Mouse (Mus musculus): ENCODE results near the gene Abca6. TPM values are rescaled to one million over a fixed set of nuclear protein-coding genes. Genes with fewer than 3 reads are reported as not detected.

Abca6 gene
- polyA plus RNA-seq, 1 experiment from 2014 or later = 2.3 TPM

GRCm38 (mm10) chr11:110171212-110171611 lies 80.4 kb downstream of the Abca6 start:
- DNase-seq (ENCODE audit: low spot score) (no peak), ATAC-seq (no peak; the same call in 1 of the 2 replicates)
- Histone ChIP-seq H3K4me3 (ENCODE audit: low read depth, low read length) (no peak overlapping the region), H3K4me2 (replicated peaks; ENCODE audit: low read depth, low read length) (no peak overlapping the region), H3K4me1 (ENCODE audit: insufficient read depth, low read depth, low read length) (no peaks in the 10 kb centered on the region), H3K27me3 (replicated peaks; ENCODE audit: insufficient read depth, low read length) (no peaks in the 10 kb centered on the region), H3K9ac (replicated peaks; ENCODE audit: low read depth) (no peak overlapping the region), H3K9me3 (ENCODE audit: low read length) (no peaks in the 10 kb centered on the region), H3K36me3 (ENCODE audit: insufficient read depth, low read length) (no peaks in the 10 kb centered on the region), H3K27ac (ENCODE audit: low read length) (no peak overlapping the region)
- WGBS = 100% methylated on average over 3 of the region's 3 CpGs
- TF ChIP-seq CTCF (IDR thresholded peaks at IDR 0.05) (no peak), EP300 (IDR thresholded peaks at IDR 0.05) (no peak)

- H3K27ac ChIP-seq (ENCODE audit: low read length) = peak within 1 kb of the TSS; percentile 69
- peak within 1 kb of the TSS; percentile 31 for H3K4me3 ChIP-seq (ENCODE audit: low read depth, low read length)
- DNase-seq (ENCODE audit: low spot score) (peak; percentile 71), ATAC-seq (peak; percentile 61)
- no peaks in the 10 kb centered on the region for H3K9me3 ChIP-seq (ENCODE audit: low read length)
- peak within 1 kb of the TSS; percentile 16; the same call in 1 of the 2 replicates for H3K9ac ChIP-seq (replicated peaks; ENCODE audit: low read depth)
- peak within 1 kb of the TSS; percentile 45 for H3K4me2 ChIP-seq (replicated peaks; ENCODE audit: low read depth, low read length)
- no peaks in the 10 kb centered on the region for H3K27me3 ChIP-seq (replicated peaks; ENCODE audit: insufficient read depth, low read length)
- no peaks in the 10 kb centered on the region for H3K4me1 ChIP-seq (ENCODE audit: insufficient read depth, low read depth, low read length)
- TF ChIP-seq EP300 (IDR thresholded peaks at IDR 0.05) = no peak
- no peak for TF ChIP-seq CTCF (IDR thresholded peaks at IDR 0.05)
- H3K36me3 ChIP-seq (ENCODE audit: insufficient read depth, low read length) = no peaks in the 10 kb centered on the region
- WGBS = 18% methylated on average over 12 of the region's 12 CpGs
These were observed 83.9 kb downstream of the Abca6 start, which contains the start of gene Abca9 for GRCm38 (mm10) chr11:110167459-110168251. Gene Abca9, minus strand, starts transcription at chr11:110168196.

GRCm38 (mm10) chr11:110165822-110166221 lies 85.8 kb downstream of the Abca6 start:
- 17% methylated on average over 3 of the region's 3 CpGs for WGBS
- Histone ChIP-seq H3K9me3 (ENCODE audit: low read length) (no peaks in the 10 kb centered on the region), H3K4me3 (ENCODE audit: low read depth, low read length) (no peak overlapping the region), H3K27ac (ENCODE audit: low read length) (no peak overlapping the region), H3K4me2 (replicated peaks; ENCODE audit: low read depth, low read length) (no peak overlapping the region), H3K4me1 (ENCODE audit: insufficient read depth, low read depth, low read length) (no peaks in the 10 kb centered on the region), H3K9ac (replicated peaks; ENCODE audit: low read depth) (no peak overlapping the region), H3K36me3 (ENCODE audit: insufficient read depth, low read length) (no peaks in the 10 kb centered on the region), H3K27me3 (replicated peaks; ENCODE audit: insufficient read depth, low read length) (no peaks in the 10 kb centered on the region)
- TF ChIP-seq EP300 (IDR thresholded peaks at IDR 0.05) (no peak), CTCF (IDR thresholded peaks at IDR 0.05) (no peak)
- DNase-seq (ENCODE audit: low spot score) = peak; percentile 63
- no peak; the same call in 1 of the 2 replicates for ATAC-seq

GRCm38 (mm10) chr11:110165409-110165808 lies 86.2 kb downstream of the Abca6 start:
- no peak overlapping the region for H3K9ac ChIP-seq (replicated peaks; ENCODE audit: low read depth)
- H3K9me3 ChIP-seq (ENCODE audit: low read length) = no peaks in the 10 kb centered on the region
- no peaks in the 10 kb centered on the region for H3K27me3 ChIP-seq (replicated peaks; ENCODE audit: insufficient read depth, low read length)
- H3K4me2 ChIP-seq (replicated peaks; ENCODE audit: low read depth, low read length) = no peak overlapping the region
- no peak overlapping the region for H3K4me3 ChIP-seq (ENCODE audit: low read depth, low read length)
- TF ChIP-seq CTCF (IDR thresholded peaks at IDR 0.05) (no peak), EP300 (IDR thresholded peaks at IDR 0.05) (no peak)
- no peaks in the 10 kb centered on the region for H3K36me3 ChIP-seq (ENCODE audit: insufficient read depth, low read length)
- ATAC-seq (no peak), DNase-seq (ENCODE audit: low spot score) (no peak)
- no peak overlapping the region for H3K27ac ChIP-seq (ENCODE audit: low read length)
- H3K4me1 ChIP-seq (ENCODE audit: insufficient read depth, low read depth, low read length) = no peaks in the 10 kb centered on the region

GRCm38 (mm10) chr11:110157059-110157458 lies 94.5 kb downstream of the Abca6 start:
- H3K4me1 ChIP-seq (ENCODE audit: insufficient read depth, low read depth, low read length) = no peaks in the 10 kb centered on the region
- H3K36me3 ChIP-seq (ENCODE audit: insufficient read depth, low read length) = no peaks in the 10 kb centered on the region
- H3K9ac ChIP-seq (replicated peaks; ENCODE audit: low read depth) = no peak overlapping the region
- no peak overlapping the region for H3K4me3 ChIP-seq (ENCODE audit: low read depth, low read length)
- ATAC-seq = no peak
- H3K9me3 ChIP-seq (ENCODE audit: low read length) = no peaks in the 10 kb centered on the region
- no peak for DNase-seq (ENCODE audit: low spot score)
- WGBS = 55% methylated on average over 6 of the region's 6 CpGs
- TF ChIP-seq CTCF (IDR thresholded peaks at IDR 0.05) = no peak
- no peak for TF ChIP-seq EP300 (IDR thresholded peaks at IDR 0.05)
- no peak overlapping the region for H3K4me2 ChIP-seq (replicated peaks; ENCODE audit: low read depth, low read length)
- H3K27me3 ChIP-seq (replicated peaks; ENCODE audit: insufficient read depth, low read length) = no peaks in the 10 kb centered on the region
- H3K27ac ChIP-seq (ENCODE audit: low read length) = no peak overlapping the region

GRCm38 (mm10) chr11:110155985-110156384 lies 95.6 kb downstream of the Abca6 start:
- Histone ChIP-seq H3K9me3 (ENCODE audit: low read length) (no peaks in the 10 kb centered on the region), H3K36me3 (ENCODE audit: insufficient read depth, low read length) (no peaks in the 10 kb centered on the region), H3K27ac (ENCODE audit: low read length) (no peak overlapping the region), H3K4me2 (replicated peaks; ENCODE audit: low read depth, low read length) (no peak overlapping the region), H3K9ac (replicated peaks; ENCODE audit: low read depth) (no peak overlapping the region), H3K4me1 (ENCODE audit: insufficient read depth, low read depth, low read length) (no peaks in the 10 kb centered on the region), H3K27me3 (replicated peaks; ENCODE audit: insufficient read depth, low read length) (no peaks in the 10 kb centered on the region), H3K4me3 (ENCODE audit: low read depth, low read length) (no peak overlapping the region)
- 83% methylated on average over 11 of the region's 11 CpGs for WGBS
- DNase-seq (ENCODE audit: low spot score) = no peak
- no peak for ATAC-seq
- no peak for TF ChIP-seq EP300 (IDR thresholded peaks at IDR 0.05)
- TF ChIP-seq CTCF (IDR thresholded peaks at IDR 0.05) = no peak

Data from lung, postnatal 0 days (tissue).